Mouse (Mus musculus) forebrain, embryonic 14.5 days (tissue): Measurements from ENCODE around the gene Ubp1. TPM values are rescaled to one million over a fixed set of nuclear protein-coding genes. Genes with fewer than 3 reads are reported as not detected.

Experiments used
- polyA plus RNA-seq: library from polyadenylated mRNA; unstranded; fragments of >200 nt; fragmentation: Nextera tagmentation; extraction: Ambion mirVana; gene quantifications from 2 replicates; pipeline ENCODE4 v1.2.1, GENCODE M21; 2014

Ubp1 gene
- polyA plus RNA-seq, 1 experiment from 2014 or later = 30.7 TPM

Other genes with a start within 250 kb of the Ubp1 start
- gene Pdcd6ip, start 222.7 kb upstream of the Ubp1 start, polyA plus RNA-seq = 29.6 and 41.5 TPM in 2 replicates
- gene Clasp2, start 189.5 kb upstream of the Ubp1 start, polyA plus RNA-seq = 86.2 and 124 TPM in 2 replicates
- 22.0 and 23.7 TPM in 2 replicates for gene Fbxl2, start 115.3 kb downstream of the Ubp1 start, polyA plus RNA-seq
- 0.05 TPM in 1 of 2 replicates, not detected in the other for gene Susd5, start 126.2 kb downstream of the Ubp1 start, polyA plus RNA-seq